Mouse (Mus musculus): ENCODE results near the gene Tmem252. TPM values are rescaled to one million over a fixed set of nuclear protein-coding genes. Genes with fewer than 3 reads are reported as not detected.
"Not testable (repeated sequence)": the region's sequence is repeated elsewhere in the genome, so short reads cannot be mapped to it uniquely, and the experiment has no call there.

The Tmem252 gene
- total RNA-seq, 1 experiment from 2014 or later, result 0.33 TPM

- DNase-seq, result peak; percentile 52
These were observed 9.4 kb downstream of the Tmem252 start for GRCm38 (mm10) chr19:24683016-24683720.

GRCm38 (mm10) chr19:24686411-24686810 is 12.6 kb downstream of the Tmem252 start:
- no peak for DNase-seq

GRCm38 (mm10) chr19:24688327-24688726 is 14.5 kb downstream of the Tmem252 start:
- DNase-seq, result no peak

GRCm38 (mm10) chr19:24689531-24689930 is 15.7 kb downstream of the Tmem252 start:
- no peak for DNase-seq

GRCm38 (mm10) chr19:24692691-24693090 is 18.9 kb downstream of the Tmem252 start:
- DNase-seq, result peak; percentile 29

- DNase-seq, result no peak
These were observed 24.1 kb downstream of the Tmem252 start for GRCm38 (mm10) chr19:24697946-24698345.

GRCm38 (mm10) chr19:24698651-24699050 is 24.8 kb downstream of the Tmem252 start:
- DNase-seq, result peak; percentile 20

GRCm38 (mm10) chr19:24699196-24699595 is 25.4 kb downstream of the Tmem252 start:
- no peak for DNase-seq

GRCm38 (mm10) chr19:24699910-24700309 is 26.1 kb downstream of the Tmem252 start:
- DNase-seq, result no peak

- DNase-seq, result no peak
These were observed 26.9 kb downstream of the Tmem252 start for GRCm38 (mm10) chr19:24700664-24701063.

GRCm38 (mm10) chr19:24701716-24702115 is 27.9 kb downstream of the Tmem252 start:
- DNase-seq, result peak; percentile 39

- not testable (repeated sequence) for DNase-seq
These were observed 29.4 kb downstream of the Tmem252 start for GRCm38 (mm10) chr19:24703168-24703567.

GRCm38 (mm10) chr19:24703680-24704079 is 29.9 kb downstream of the Tmem252 start:
- no peak for DNase-seq

- no peak for DNase-seq
These were observed 30.5 kb downstream of the Tmem252 start for GRCm38 (mm10) chr19:24704326-24704725.

- peak; percentile 34 for DNase-seq
These were observed 31.6 kb downstream of the Tmem252 start for GRCm38 (mm10) chr19:24705395-24705794.

- no peak for DNase-seq
These were observed 33.5 kb downstream of the Tmem252 start for GRCm38 (mm10) chr19:24707071-24707906.

- DNase-seq, result no peak
These were observed 34.2 kb downstream of the Tmem252 start for GRCm38 (mm10) chr19:24708032-24708431.

GRCm38 (mm10) chr19:24716303-24717097 is 42.7 kb downstream of the Tmem252 start:
- DNase-seq, result no peak

GRCm38 (mm10) chr19:24718021-24718420 is 44.2 kb downstream of the Tmem252 start:
- DNase-seq, result no peak

- no peak for DNase-seq
These were observed 45.7 kb downstream of the Tmem252 start for GRCm38 (mm10) chr19:24719504-24719903.

- peak; percentile 6 for DNase-seq
These were observed 46.6 kb downstream of the Tmem252 start for GRCm38 (mm10) chr19:24720448-24720847.

- DNase-seq, result no peak
These were observed 50.6 kb downstream of the Tmem252 start for GRCm38 (mm10) chr19:24724362-24724761.

GRCm38 (mm10) chr19:24730661-24731060 is 56.9 kb downstream of the Tmem252 start:
- peak; percentile 8 for DNase-seq
